Mouse (Mus musculus) testis, adult 2 months (tissue): ENCODE measurements around the gene Casc1. TPM values are rescaled to one million over a fixed set of nuclear protein-coding genes. Genes with fewer than 3 reads are reported as not detected.

ENCODE experiments used
- H3K27ac ChIP-seq: fragments of 200-500 bp; 2 replicates; pipeline ENCODE4 v1.5.1; 2012; ENCODE audit warnings: low read depth, low read length; ENCODE audit not compliant: control insufficient read depth, insufficient read depth
- H3K27me3 ChIP-seq: fragments of 200-500 bp; 2 replicates; pipeline ENCODE4 v1.6.1; 2012; ENCODE audit warnings: mild to moderate bottlenecking, low read length, moderate library complexity; ENCODE audit not compliant: control insufficient read depth, insufficient read depth
- H3K36me3 ChIP-seq: fragments of 200-500 bp; 2 replicates; pipeline ENCODE4 v1.6.1; 2012; ENCODE audit warnings: mild to moderate bottlenecking, low read length; ENCODE audit not compliant: control insufficient read depth, insufficient read depth
- H3K4me1 ChIP-seq: fragments of 200-500 bp; 2 replicates; pipeline ENCODE4 v1.6.1; 2012; ENCODE audit warnings: low read length; ENCODE audit not compliant: control insufficient read depth, insufficient read depth
- H3K4me3 ChIP-seq: fragments of 200-500 bp; 2 replicates; pipeline ENCODE4 v1.5.1; 2012; ENCODE audit warnings: low read depth, mild to moderate bottlenecking, low read length, moderate library complexity, mixed read lengths; ENCODE audit not compliant: control insufficient read depth
- CTCF ChIP-seq: fragments of 200-500 bp; IDR thresholded peaks from 2 replicates; pipeline ENCODE4 v1.5.1; 2012; ENCODE audit warnings: low read depth, mild to moderate bottlenecking, inconsistent platforms, low read length, moderate library complexity; ENCODE audit not compliant: control insufficient read depth, insufficient read depth, insufficient replicate concordance
- POLR2A ChIP-seq: fragments of 200-500 bp; IDR thresholded peaks from 2 replicates; pipeline ENCODE4 v1.6.1; 2012; ENCODE audit warnings: low read depth, mild to moderate bottlenecking, inconsistent platforms, low read length, moderate library complexity; ENCODE audit not compliant: control insufficient read depth
- polyA plus RNA-seq: library from polyadenylated mRNA; depleted of rRNA; stranded (reverse); fragments of >200 nt; gene quantifications from 2 replicates; pipeline ENCODE4 v1.2.3, GENCODE M21; 2012

Casc1 gene
- polyA plus RNA-seq, 1 experiment: 37.0 TPM

DNA sequence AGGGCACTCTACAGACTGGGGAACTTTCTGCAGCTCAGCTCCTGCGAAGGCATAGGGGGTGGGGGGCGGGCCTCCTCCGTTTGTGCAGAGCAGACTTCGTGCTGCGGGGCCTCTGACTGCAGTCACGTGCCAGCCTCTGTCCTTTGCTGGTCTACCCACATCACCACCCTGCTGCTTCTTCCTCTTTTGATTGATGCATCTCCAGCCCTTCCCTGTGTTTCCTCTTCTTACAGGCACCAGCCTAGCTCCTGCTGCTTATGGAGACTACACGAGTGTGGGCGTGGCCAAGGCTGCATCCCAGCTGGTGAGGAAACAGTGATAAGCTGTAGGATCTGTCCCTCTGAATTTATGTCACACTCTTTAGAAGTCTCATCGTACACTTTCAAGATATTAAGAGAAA is 61.8 kb downstream of the Casc1 start:
- no peak overlapping the region for H3K4me3 ChIP-seq
- TF ChIP-seq POLR2A (no peak), CTCF (no peak)

DNA sequence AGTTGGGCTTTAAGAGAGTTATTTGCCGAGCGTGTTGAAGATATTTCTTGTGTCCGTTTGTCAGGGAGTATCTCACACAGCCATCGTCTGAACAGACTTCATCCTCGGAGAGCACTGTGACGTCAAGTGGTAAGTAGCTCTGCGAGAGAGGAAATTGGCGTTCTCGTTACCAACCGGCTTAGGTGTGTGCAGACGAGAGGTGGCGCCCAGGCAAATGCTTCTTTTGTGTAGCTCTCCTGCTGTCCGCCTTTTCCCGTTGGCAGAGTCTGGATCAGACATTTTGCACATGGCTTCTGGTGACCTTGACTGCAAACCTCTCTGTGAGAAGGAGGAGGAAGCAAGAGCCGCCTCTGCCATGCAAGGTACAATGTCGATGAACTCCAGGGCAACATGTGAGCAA is 63.1 kb downstream of the Casc1 start:
- no peaks in the 10 kb centered on the region for H3K27me3 ChIP-seq
- no peak overlapping the region for H3K4me3 ChIP-seq
- TF ChIP-seq CTCF (no peak), POLR2A (no peak)
- H3K36me3 ChIP-seq: no peaks in the 10 kb centered on the region
- no peaks in the 10 kb centered on the region for H3K4me1 ChIP-seq
- H3K27ac ChIP-seq: no peak overlapping the region

More for the DNA sequence above, 61.8 kb downstream of the Casc1 start:
- H3K4me1 ChIP-seq: no peaks in the 10 kb centered on the region
- H3K27ac ChIP-seq: no peak overlapping the region
- H3K36me3 ChIP-seq: no peaks in the 10 kb centered on the region
- H3K27me3 ChIP-seq: no peaks in the 10 kb centered on the region

DNA sequence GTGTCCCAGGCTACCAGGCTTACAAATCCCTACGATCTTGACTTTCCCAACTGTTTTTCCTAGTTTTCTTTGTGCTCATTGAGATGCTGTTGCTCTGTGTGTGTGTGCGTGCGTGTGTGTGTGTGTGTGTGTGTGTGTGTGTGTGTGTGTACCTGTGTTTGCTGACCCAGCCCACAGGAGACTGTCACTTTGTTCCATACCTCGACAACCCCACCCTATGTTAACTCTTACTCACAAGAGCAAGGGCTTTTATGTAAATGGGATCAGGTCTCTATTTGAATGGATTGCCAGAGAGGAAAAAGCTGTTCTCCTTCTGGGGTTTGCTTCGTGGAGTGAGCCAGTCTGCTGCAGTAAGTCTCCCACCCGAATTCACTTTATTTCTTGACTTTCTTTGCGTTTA is 65.6 kb downstream of the Casc1 start:
- H3K27ac ChIP-seq: no peak overlapping the region
- H3K27me3 ChIP-seq: no peaks in the 10 kb centered on the region
- H3K36me3 ChIP-seq: no peaks in the 10 kb centered on the region
- TF ChIP-seq CTCF: no peak
- no peak for TF ChIP-seq POLR2A
- H3K4me1 ChIP-seq: peaks cover 5% of the 10 kb centered on the region
- H3K4me3 ChIP-seq: no peak overlapping the region

DNA sequence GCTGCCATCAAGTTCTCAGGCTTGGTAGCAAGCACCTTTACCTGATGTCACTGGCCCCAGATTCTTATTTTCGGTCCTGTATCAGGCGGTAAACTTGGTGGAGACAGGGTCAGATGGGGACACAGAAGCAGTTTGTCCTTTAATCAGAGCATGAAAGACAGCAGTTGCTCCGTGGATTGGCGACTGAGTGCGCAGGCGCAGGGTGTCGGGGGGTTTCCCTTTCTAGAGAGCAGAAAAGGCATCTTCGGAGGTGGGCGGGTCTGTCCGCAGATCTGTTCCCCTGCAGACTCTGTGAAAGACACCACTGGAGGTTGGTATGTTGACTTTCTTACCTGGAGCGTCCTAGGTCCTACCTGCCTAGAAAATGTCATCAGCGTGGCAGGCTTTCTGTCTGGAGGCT is 69.0 kb downstream of the Casc1 start:
- TF ChIP-seq CTCF: no peak
- TF ChIP-seq POLR2A: no peak

DNA sequence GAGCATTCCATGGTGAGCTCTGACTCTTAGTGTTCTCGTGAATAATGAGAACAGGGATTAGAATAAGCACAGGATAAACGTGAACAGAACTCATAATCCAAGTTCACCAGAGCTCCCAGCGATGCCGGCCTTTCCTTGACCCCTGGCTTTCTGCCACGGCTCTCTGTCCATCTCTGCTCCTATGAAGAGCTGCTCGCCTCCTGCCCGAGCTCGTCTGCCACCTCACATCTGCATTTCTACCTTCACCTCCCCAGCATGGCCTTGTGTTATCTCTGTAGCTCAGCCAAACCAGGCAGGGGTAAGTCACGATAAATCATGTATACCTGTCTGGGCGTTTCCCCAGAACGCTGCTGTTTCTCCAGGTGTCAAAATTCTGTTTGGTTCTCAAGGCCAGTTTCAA is 70.1 kb downstream of the Casc1 start:
- TF ChIP-seq POLR2A (no peak), CTCF (no peak)
- H3K27me3 ChIP-seq: no peaks in the 10 kb centered on the region

More for the DNA sequence above, 69.0 kb downstream of the Casc1 start:
- H3K36me3 ChIP-seq: no peaks in the 10 kb centered on the region
- H3K27ac ChIP-seq: no peak overlapping the region
- peaks cover 5% of the 10 kb centered on the region for H3K4me1 ChIP-seq
- no peaks in the 10 kb centered on the region for H3K27me3 ChIP-seq
- no peak overlapping the region for H3K4me3 ChIP-seq

DNA sequence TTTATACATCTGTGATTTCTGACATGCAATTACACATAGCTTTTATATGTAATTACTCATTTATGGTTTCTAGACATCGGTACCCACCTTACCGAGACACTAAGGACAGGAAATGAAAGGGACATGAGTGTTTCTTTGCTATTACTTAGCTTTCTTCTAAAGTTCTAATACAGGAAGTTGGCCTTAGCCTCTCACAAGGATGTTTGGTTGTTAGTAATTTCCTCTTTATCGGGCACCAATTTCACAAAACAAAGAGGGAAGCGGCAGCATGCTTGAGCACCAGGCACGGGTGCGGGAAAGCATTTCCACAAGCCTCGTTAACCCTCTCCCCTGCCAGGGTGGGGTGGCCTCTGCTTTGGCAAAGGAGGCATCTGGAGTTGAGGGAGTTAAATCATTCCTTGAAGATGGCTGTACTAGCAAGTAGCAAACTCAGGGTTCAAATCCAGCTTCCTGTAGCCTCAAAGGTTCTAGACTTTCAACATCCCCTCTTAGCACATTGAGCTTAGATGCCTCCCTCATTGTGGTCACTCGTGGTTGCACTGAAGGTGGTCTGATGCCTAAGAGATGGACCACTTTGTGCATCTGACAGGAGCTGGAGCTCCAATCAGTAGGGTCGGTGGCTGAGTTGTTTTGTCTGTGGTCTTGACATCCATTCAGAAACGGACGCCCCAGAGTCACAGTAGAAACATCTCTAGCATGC is 70.9 kb downstream of the Casc1 start:
- H3K4me3 ChIP-seq: no peak overlapping the region
- no peak for TF ChIP-seq CTCF
- no peak for TF ChIP-seq POLR2A

More for the DNA sequence above, 70.1 kb downstream of the Casc1 start:
- Histone ChIP-seq H3K4me1 (peaks cover 5% of the 10 kb centered on the region), H3K27ac (no peak overlapping the region), H3K4me3 (no peak overlapping the region), H3K36me3 (no peaks in the 10 kb centered on the region)

DNA sequence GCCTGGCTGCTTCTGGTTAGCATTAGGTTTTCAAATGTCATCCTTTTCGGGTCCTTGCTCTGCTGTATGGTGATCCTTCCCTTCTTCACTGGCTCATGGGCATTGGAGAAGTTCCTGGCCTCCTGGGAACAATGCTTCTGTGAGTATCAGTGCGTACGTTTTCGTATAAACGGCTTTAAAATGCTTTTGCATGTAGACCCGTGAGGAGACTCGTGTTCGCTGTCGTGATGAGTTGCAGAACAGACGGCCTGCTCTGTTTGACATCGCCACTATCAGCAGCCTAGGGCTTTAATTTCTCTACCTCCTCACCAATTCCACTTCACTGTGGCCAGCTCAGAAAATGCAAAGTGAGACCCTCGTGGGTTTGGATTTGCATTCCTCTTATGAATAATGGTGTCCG is 71.6 kb downstream of the Casc1 start:
- Histone ChIP-seq H3K4me1 (peaks cover 5% of the 10 kb centered on the region), H3K27me3 (no peaks in the 10 kb centered on the region), H3K36me3 (no peaks in the 10 kb centered on the region), H3K4me3 (no peak overlapping the region), H3K27ac (no peak overlapping the region)
- TF ChIP-seq POLR2A (no peak), CTCF (no peak)

More for the DNA sequence above, 70.9 kb downstream of the Casc1 start:
- H3K36me3 ChIP-seq: no peaks in the 10 kb centered on the region
- peaks cover 5% of the 10 kb centered on the region for H3K4me1 ChIP-seq
- H3K27ac ChIP-seq: no peak overlapping the region
- H3K27me3 ChIP-seq: no peaks in the 10 kb centered on the region

DNA sequence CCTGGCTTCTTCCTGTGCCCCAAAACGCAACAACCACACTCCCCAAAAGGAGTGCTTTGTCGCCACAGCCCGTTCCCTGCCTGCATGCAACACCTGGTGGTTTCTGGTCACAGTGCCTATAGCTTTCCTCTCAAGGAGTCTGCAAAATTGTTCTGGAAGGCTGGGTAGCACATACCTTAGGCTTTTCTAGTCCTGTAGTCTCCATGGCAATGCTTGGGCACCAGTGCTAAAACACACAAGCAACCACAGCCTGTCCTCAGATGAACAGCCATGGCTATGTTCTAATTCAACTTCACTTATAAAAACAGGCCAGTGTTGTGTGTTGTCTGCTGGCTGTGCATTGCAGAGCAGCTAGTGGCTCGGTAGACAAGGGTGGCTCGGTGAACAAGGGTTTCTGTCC is 74.0 kb downstream of the Casc1 start:
- no peak for TF ChIP-seq POLR2A
- TF ChIP-seq CTCF: no peak
- no peaks in the 10 kb centered on the region for H3K36me3 ChIP-seq

More for the DNA sequence above, 74.0 kb downstream of the Casc1 start:
- Histone ChIP-seq H3K27me3 (no peaks in the 10 kb centered on the region), H3K4me1 (peaks cover 3% of the 10 kb centered on the region), H3K27ac (no peak overlapping the region), H3K4me3 (no peak overlapping the region)
